Mouse (Mus musculus): ENCODE data around the gene Pdk2. TPM values are rescaled to one million over a fixed set of nuclear protein-coding genes. Genes with fewer than 3 reads are reported as not detected.
A peak's percentile ranks its signal among the peaks of the same experiment; 100 is the strongest.

Gene Pdk2
- 10.7 and 15.2 TPM in 2 replicates for polyA plus RNA-seq (2016; fragmentation: Nextera tagmentation; extraction: Ambion mirVana)

DNA sequence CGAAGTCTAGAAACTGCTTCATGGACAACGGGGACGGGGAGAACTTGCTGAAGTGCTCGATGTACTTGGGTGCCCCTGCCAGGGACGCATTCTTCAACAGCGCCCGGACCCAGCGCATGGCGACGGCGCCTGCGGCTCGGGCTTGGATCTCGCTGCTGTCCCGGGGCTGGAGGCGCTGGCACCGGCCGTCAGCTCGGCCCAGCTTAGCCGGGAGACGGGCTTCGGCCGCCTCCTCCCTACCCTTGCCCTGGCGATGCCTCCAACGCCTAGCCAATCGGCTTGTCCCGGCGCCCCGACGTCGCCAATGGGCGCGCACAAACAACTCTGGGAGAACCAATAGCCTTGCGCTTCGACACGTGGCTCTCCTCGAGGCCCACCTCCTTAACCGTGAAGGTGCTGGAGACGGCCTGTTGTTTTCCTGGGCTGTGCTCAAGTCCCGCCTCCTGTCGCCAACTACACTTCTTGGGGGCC is at the start of gene Pdk2:
Gene Pdk2, minus strand, starts transcription at position 216 of the 471 bp plus-strand sequence.
- Histone ChIP-seq H3K4me3 (peak within 1 kb of the TSS; percentile 80), H3K27me3 (ENCODE audit: insufficient read depth, poor library complexity, severe bottlenecking) (peaks cover 28% of the 10 kb centered on the region), H3K9me3 (no peaks in the 10 kb centered on the region), H3K36me3 (no peaks in the 10 kb centered on the region), H3K4me1 (replicated peaks) (peaks cover 37% of the 10 kb centered on the region), H3K27ac (peak within 1 kb of the TSS; percentile 84)
- 0% methylated on average over 41 of the region's 41 CpGs for WGBS
- peak; percentile 97 for DNase-seq (ENCODE audit: low spot score)

DNA sequence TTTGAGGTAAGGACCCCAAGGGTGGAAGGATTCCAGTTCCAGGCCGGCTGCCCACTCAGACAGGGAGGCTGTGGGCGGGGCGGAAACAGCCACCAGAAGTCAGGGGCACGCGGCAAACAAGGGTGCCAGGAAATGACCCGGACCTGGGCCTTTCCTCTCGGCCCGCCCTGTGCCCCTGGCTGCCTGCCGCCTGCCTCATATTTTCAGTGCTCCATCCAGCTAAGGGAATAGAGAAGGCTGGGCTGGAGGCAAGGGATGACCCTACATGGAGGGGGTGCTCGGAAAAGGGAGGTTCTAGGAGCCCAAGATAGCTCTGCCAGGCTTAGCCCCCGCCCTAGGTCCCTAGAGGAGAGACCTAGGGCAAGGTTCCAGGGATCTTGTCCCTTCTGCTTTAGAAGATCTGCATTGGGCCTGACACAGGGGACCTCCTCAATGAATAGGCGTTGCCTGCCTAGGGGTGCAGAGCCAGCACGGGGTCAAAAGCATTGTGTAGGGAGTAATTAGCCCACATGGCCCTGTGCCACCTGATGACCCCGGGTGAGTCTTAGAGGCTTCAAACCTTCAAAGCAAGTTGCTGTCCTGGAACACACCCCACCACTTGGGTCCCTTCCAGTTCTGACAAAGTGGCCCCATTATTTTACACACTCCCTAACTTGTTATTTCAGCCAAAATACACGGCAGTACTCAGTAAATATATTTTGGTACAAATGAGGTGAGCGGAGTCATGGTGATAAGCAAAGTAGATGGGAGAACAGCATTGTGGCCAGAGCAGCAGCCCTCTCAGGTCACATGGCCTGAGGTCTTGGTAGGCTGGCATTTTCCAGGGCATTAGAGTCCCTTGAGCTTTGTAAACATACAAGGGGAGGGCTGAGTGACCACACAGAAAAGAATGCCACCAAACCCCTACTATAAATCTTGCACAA is 48.0 kb upstream of the Pdk2 start:
- Histone ChIP-seq H3K4me3 (no peak overlapping the region), H3K27me3 (ENCODE audit: insufficient read depth, poor library complexity, severe bottlenecking) (no peaks in the 10 kb centered on the region), H3K4me1 (replicated peaks) (peaks cover 47% of the 10 kb centered on the region), H3K27ac (no peak overlapping the region), H3K36me3 (no peaks in the 10 kb centered on the region), H3K9me3 (no peaks in the 10 kb centered on the region)
- no peak for DNase-seq (ENCODE audit: low spot score)
- 68% methylated on average over 16 of the region's 16 CpGs for WGBS

DNA sequence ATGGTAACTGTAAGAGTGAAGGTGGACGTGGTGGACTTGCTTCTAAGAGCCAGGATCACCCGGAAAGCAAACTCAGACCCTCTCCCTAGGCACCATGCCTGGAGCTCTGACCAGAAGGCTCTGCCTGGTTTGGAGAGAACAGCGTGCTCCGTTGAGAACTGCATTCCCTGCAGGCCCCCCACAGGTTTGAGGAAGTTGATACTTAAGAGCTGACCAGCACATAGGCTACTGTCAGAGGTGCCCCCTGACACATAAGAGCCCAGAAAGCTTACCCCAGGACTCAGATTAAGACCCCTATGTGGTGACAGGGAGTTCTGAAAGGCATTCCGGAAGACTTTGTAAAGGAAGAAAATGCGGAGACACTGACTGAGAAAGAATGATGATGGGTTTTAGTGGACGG is 47.1 kb upstream of the Pdk2 start:
- H3K4me1 ChIP-seq (replicated peaks): peaks cover 52% of the 10 kb centered on the region
- H3K9me3 ChIP-seq: no peaks in the 10 kb centered on the region
- no peak overlapping the region for H3K4me3 ChIP-seq
- H3K36me3 ChIP-seq: no peaks in the 10 kb centered on the region
- H3K27me3 ChIP-seq (ENCODE audit: insufficient read depth, poor library complexity, severe bottlenecking): no peaks in the 10 kb centered on the region
- no peak for DNase-seq (ENCODE audit: low spot score)
- H3K27ac ChIP-seq: 0 out of 2 replicates have a peak overlapping the region, but pooled peaks have one; percentile 1
- 56% methylated on average over 7 of the region's 7 CpGs for WGBS

GRCm38 (mm10) chr11:95087301-95088228 is 46.4 kb upstream of the Pdk2 start:
- no peak overlapping the region for H3K27ac ChIP-seq
- H3K4me1 ChIP-seq (replicated peaks): peaks cover 52% of the 10 kb centered on the region
- no peaks in the 10 kb centered on the region for H3K9me3 ChIP-seq
- H3K4me3 ChIP-seq: no peak overlapping the region
- no peaks in the 10 kb centered on the region for H3K27me3 ChIP-seq (ENCODE audit: insufficient read depth, poor library complexity, severe bottlenecking)
- WGBS: 74% methylated on average over 17 of the region's 17 CpGs
- DNase-seq (ENCODE audit: low spot score): no peak
- H3K36me3 ChIP-seq: no peaks in the 10 kb centered on the region

GRCm38 (mm10) chr11:95086229-95086628 is 45.1 kb upstream of the Pdk2 start:
- Histone ChIP-seq H3K4me3 (no peak overlapping the region), H3K27me3 (ENCODE audit: insufficient read depth, poor library complexity, severe bottlenecking) (no peaks in the 10 kb centered on the region), H3K36me3 (no peaks in the 10 kb centered on the region), H3K9me3 (no peaks in the 10 kb centered on the region), H3K4me1 (replicated peaks) (peaks cover 52% of the 10 kb centered on the region), H3K27ac (peak overlapping the region; percentile 62)
- no peak for DNase-seq (ENCODE audit: low spot score)
- WGBS: 51% methylated on average over 5 of the region's 5 CpGs

GRCm38 (mm10) chr11:95085710-95086109 is 44.6 kb upstream of the Pdk2 start:
- H3K27me3 ChIP-seq (ENCODE audit: insufficient read depth, poor library complexity, severe bottlenecking): no peaks in the 10 kb centered on the region

GRCm38 (mm10) chr11:95084811-95085382 is 43.7 kb upstream of the Pdk2 start:
- H3K4me1 ChIP-seq (replicated peaks): peaks cover 55% of the 10 kb centered on the region
- H3K27me3 ChIP-seq (ENCODE audit: insufficient read depth, poor library complexity, severe bottlenecking): no peaks in the 10 kb centered on the region
- no peak overlapping the region for H3K4me3 ChIP-seq
- WGBS: 27% methylated on average over 5 of the region's 5 CpGs
- no peak overlapping the region for H3K27ac ChIP-seq
- no peaks in the 10 kb centered on the region for H3K9me3 ChIP-seq
- no peaks in the 10 kb centered on the region for H3K36me3 ChIP-seq
- DNase-seq (ENCODE audit: low spot score): peak; percentile 42

More at GRCm38 (mm10) chr11:95085710-95086109, 44.6 kb upstream of the Pdk2 start:
- Histone ChIP-seq H3K9me3 (no peaks in the 10 kb centered on the region), H3K27ac (peak overlapping the region; percentile 62), H3K4me3 (no peak overlapping the region), H3K36me3 (no peaks in the 10 kb centered on the region), H3K4me1 (replicated peaks) (peaks cover 52% of the 10 kb centered on the region)
- WGBS: 11% methylated on average over 5 of the region's 5 CpGs
- no peak for DNase-seq (ENCODE audit: low spot score)

GRCm38 (mm10) chr11:95084175-95084574 is 43.0 kb upstream of the Pdk2 start:
- H3K36me3 ChIP-seq: no peaks in the 10 kb centered on the region
- 0 out of 2 replicates have a peak overlapping the region, but pooled peaks have one; percentile 3 for H3K27ac ChIP-seq
- H3K27me3 ChIP-seq (ENCODE audit: insufficient read depth, poor library complexity, severe bottlenecking): peaks cover 6% of the 10 kb centered on the region
- no peak for DNase-seq (ENCODE audit: low spot score)
- WGBS: 23% methylated on average over 4 of the region's 4 CpGs
- no peak overlapping the region for H3K4me3 ChIP-seq
- peaks cover 59% of the 10 kb centered on the region for H3K4me1 ChIP-seq (replicated peaks)
- no peaks in the 10 kb centered on the region for H3K9me3 ChIP-seq

- Histone ChIP-seq H3K27ac (no peak overlapping the region), H3K4me1 (replicated peaks) (peaks cover 57% of the 10 kb centered on the region), H3K36me3 (no peaks in the 10 kb centered on the region), H3K27me3 (ENCODE audit: insufficient read depth, poor library complexity, severe bottlenecking) (peaks cover 19% of the 10 kb centered on the region), H3K9me3 (no peaks in the 10 kb centered on the region), H3K4me3 (no peak overlapping the region)
- WGBS: 89% methylated on average over 7 of the region's 7 CpGs
- no peak for DNase-seq (ENCODE audit: low spot score)
Observed at GRCm38 (mm10) chr11:95082896-95083295, 41.7 kb upstream of the Pdk2 start.

DNA sequence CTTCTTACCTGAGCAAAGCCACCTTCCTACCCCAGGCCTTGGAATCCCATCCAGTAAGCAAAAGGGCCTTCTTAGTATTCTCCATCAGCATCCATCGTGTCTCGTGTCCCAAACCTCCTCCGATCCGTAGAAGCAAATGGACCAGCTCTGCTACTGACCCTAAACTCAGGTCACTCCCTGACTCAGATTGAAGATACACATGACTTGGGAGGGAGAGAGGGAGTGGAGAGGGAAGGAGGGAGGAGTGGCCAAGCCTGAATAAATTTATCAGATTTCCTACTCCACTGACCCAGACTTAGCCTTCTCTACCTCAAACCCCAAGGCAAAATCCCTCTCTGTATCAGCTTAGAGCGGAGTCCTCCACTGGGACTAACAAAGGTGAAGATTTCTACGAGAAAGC is 39.6 kb upstream of the Pdk2 start:
- no peaks in the 10 kb centered on the region for H3K9me3 ChIP-seq
- H3K4me1 ChIP-seq (replicated peaks): peaks cover 57% of the 10 kb centered on the region
- DNase-seq (ENCODE audit: low spot score): no peak
- peaks cover 40% of the 10 kb centered on the region for H3K27me3 ChIP-seq (ENCODE audit: insufficient read depth, poor library complexity, severe bottlenecking)
- WGBS: 88% methylated on average over 6 of the region's 6 CpGs
- no peak overlapping the region for H3K4me3 ChIP-seq
- no peaks in the 10 kb centered on the region for H3K36me3 ChIP-seq
- no peak overlapping the region for H3K27ac ChIP-seq

- DNase-seq (ENCODE audit: low spot score): no peak
- H3K9me3 ChIP-seq: no peaks in the 10 kb centered on the region
- no peaks in the 10 kb centered on the region for H3K36me3 ChIP-seq
- no peak overlapping the region for H3K27ac ChIP-seq
- peaks cover 55% of the 10 kb centered on the region for H3K27me3 ChIP-seq (ENCODE audit: insufficient read depth, poor library complexity, severe bottlenecking)
- H3K4me3 ChIP-seq: no peak overlapping the region
- peaks cover 60% of the 10 kb centered on the region for H3K4me1 ChIP-seq (replicated peaks)
- 79% methylated on average over 6 of the region's 6 CpGs for WGBS
Observed at GRCm38 (mm10) chr11:95079256-95079875, 38.2 kb upstream of the Pdk2 start.

DNA sequence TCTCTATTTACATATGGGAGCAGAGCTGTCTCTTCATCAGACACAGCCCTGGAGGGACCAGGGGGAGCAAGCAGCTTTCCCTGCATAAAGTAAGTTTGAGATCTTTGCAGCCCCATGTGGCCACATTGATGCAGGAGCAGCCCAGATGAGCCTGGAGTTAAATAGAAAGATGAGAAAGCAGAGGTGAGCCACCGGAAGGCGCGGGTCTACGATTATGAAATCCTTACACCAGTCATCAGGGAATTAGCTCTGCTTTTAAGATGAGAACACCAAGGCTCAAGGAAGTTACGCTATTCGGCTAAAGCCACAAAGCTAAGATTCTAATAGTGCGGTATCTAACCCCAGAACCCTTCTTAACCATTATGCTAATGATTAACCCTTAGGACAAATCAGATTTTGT is 36.8 kb upstream of the Pdk2 start:
- no peak overlapping the region for H3K27ac ChIP-seq
- no peaks in the 10 kb centered on the region for H3K36me3 ChIP-seq
- H3K9me3 ChIP-seq: no peaks in the 10 kb centered on the region
- peaks cover 53% of the 10 kb centered on the region for H3K4me1 ChIP-seq (replicated peaks)
- no peak for DNase-seq (ENCODE audit: low spot score)
- H3K27me3 ChIP-seq (ENCODE audit: insufficient read depth, poor library complexity, severe bottlenecking): peaks cover 62% of the 10 kb centered on the region
- H3K4me3 ChIP-seq: no peak overlapping the region
- WGBS: 63% methylated on average over 7 of the region's 7 CpGs

Measured in hindbrain, embryonic 10.5 days (tissue).